Mouse (Mus musculus) adrenal gland, adult 8-10 months (tissue): ENCODE data around the gene Kat5. TPM values are rescaled to one million over a fixed set of nuclear protein-coding genes. Genes with fewer than 3 reads are reported as not detected.

ENCODE experiments used
- DNase-seq: peaks from one replicate; pipeline ENCODE4 v3.0.0; 2022
- total RNA-seq, 4 experiments: library from RNA; stranded (reverse); gene quantifications; 2 replicates each; pipeline ENCODE4 v1.2.4; 2022

Kat5 gene
- total RNA-seq, 4 experiments from 2014 or later: 71.6 to 90.4 (median 76.6) TPM

- no peak for DNase-seq
These were observed 39.4 kb downstream of the Kat5 start for GRCm38 (mm10) chr19:5570353-5571246.

GRCm38 (mm10) chr19:5569521-5569920, 40.5 kb downstream of the Kat5 start:
- no peak for DNase-seq

GRCm38 (mm10) chr19:5568470-5569140, 41.4 kb downstream of the Kat5 start:
- peak; percentile 71 for DNase-seq

GRCm38 (mm10) chr19:5567534-5568469, 42.2 kb downstream of the Kat5 start, which contains the start of gene Ap5b1:
TSS of gene Ap5b1 (plus strand) at chr19:5568025.
- DNase-seq: peak; percentile 85

- no peak for DNase-seq
These were observed 42.9 kb downstream of the Kat5 start for GRCm38 (mm10) chr19:5567180-5567533.

GRCm38 (mm10) chr19:5566316-5566715, 43.7 kb downstream of the Kat5 start:
- DNase-seq: no peak

- no peak for DNase-seq
These were observed 47.3 kb downstream of the Kat5 start for GRCm38 (mm10) chr19:5562776-5563175.

- no peak for DNase-seq
These were observed 48.2 kb downstream of the Kat5 start for GRCm38 (mm10) chr19:5561886-5562285.

- no peak for DNase-seq
These were observed 48.7 kb downstream of the Kat5 start for GRCm38 (mm10) chr19:5561252-5561790.

- DNase-seq: no peak
These were observed 49.5 kb downstream of the Kat5 start, which contains the start of gene Ovol1 for GRCm38 (mm10) chr19:5560457-5561041. TSS of gene Ovol1 (minus strand) at chr19:5560646.

- DNase-seq: no peak
These were observed 50.2 kb downstream of the Kat5 start for GRCm38 (mm10) chr19:5559631-5560456.

- DNase-seq: no peak
These were observed 50.8 kb downstream of the Kat5 start for GRCm38 (mm10) chr19:5559229-5559628.

GRCm38 (mm10) chr19:5558770-5559169, 51.3 kb downstream of the Kat5 start:
- DNase-seq: no peak

GRCm38 (mm10) chr19:5558169-5558568, 51.9 kb downstream of the Kat5 start:
- no peak for DNase-seq

GRCm38 (mm10) chr19:5554212-5554611, 55.8 kb downstream of the Kat5 start:
- no peak for DNase-seq

- no peak for DNase-seq
These were observed 56.2 kb downstream of the Kat5 start for GRCm38 (mm10) chr19:5553802-5554201.
